Mouse (Mus musculus) ES-Bruce4 (cell line): ENCODE measurements around the gene Grasp. TPM values are rescaled to one million over a fixed set of nuclear protein-coding genes. Genes with fewer than 3 reads are reported as not detected.
A peak's percentile ranks its signal among the peaks of the same experiment; 100 is the strongest.

Experiments
- H3K27ac ChIP-seq: 2 replicates; pipeline ENCODE4 v1.5.1; 2012; ENCODE audit warnings: low read length, inconsistent platforms; ENCODE audit not compliant: insufficient read depth
- H3K27me3 ChIP-seq: 2 replicates; pipeline ENCODE4 v1.6.1; 2012; ENCODE audit warnings: mild to moderate bottlenecking, low read length, inconsistent platforms; ENCODE audit not compliant: control insufficient read depth, poor library complexity, insufficient read depth, severe bottlenecking
- H3K36me3 ChIP-seq: 2 replicates; pipeline ENCODE4 v1.6.1; 2012; ENCODE audit warnings: inconsistent platforms, mild to moderate bottlenecking, low read length, moderate library complexity; ENCODE audit not compliant: control insufficient read depth, poor library complexity, insufficient read depth, severe bottlenecking
- H3K4me1 ChIP-seq: one replicate; pipeline ENCODE4 v1.8.1; 2011; ENCODE audit warnings: low read length; ENCODE audit not compliant: control insufficient read depth, insufficient read depth
- H3K4me3 ChIP-seq: 2 replicates; pipeline ENCODE4 v1.5.1; 2011; ENCODE audit warnings: low read depth, mild to moderate bottlenecking, low read length
- H3K9ac ChIP-seq: 2 replicates; pipeline ENCODE4 v1.6.1; 2012; ENCODE audit warnings: low read depth, mild to moderate bottlenecking, inconsistent platforms; ENCODE audit not compliant: poor library complexity, severe bottlenecking
- H3K9me3 ChIP-seq: replicated peaks from 2 replicates; pipeline ENCODE4 v1.6.1; 2012; ENCODE audit warnings: mild to moderate bottlenecking, low read length, inconsistent platforms; ENCODE audit not compliant: control insufficient read depth, poor library complexity, insufficient read depth, severe bottlenecking
- CTCF ChIP-seq: IDR thresholded peaks from one replicate; pipeline ENCODE4 v1.8.1; 2011; ENCODE audit warnings: low read depth, low read length
- EP300 ChIP-seq: IDR thresholded peaks from 2 replicates; pipeline ENCODE4 v1.6.1; 2011; ENCODE audit warnings: low read depth, low read length; ENCODE audit not compliant: insufficient read depth
- POLR2A ChIP-seq: IDR thresholded peaks from one replicate; pipeline ENCODE4 v1.8.1; 2011; ENCODE audit warnings: low read length; ENCODE audit not compliant: insufficient read depth
- polyA plus RNA-seq: library from polyadenylated mRNA; stranded (reverse); fragments of >200 nt; gene quantifications from 2 replicates; pipeline ENCODE4 v1.2.4, GENCODE M21; 2011; ENCODE audit warnings: low read depth; ENCODE audit not compliant: missing spikeins, insufficient read depth, insufficient read length

The Grasp gene
- polyA plus RNA-seq, result 8.6 and 9.6 TPM in 2 replicates

GRCm38 (mm10) chr15:101224006-101224906, at the start of gene Grasp:
TSS of gene Grasp (plus strand) at chr15:101224188.
- Histone ChIP-seq H3K9me3 (no peaks in the 10 kb centered on the region), H3K9ac (peak within 1 kb of the TSS; percentile 93), H3K36me3 (peaks cover 4% of the 10 kb centered on the region), H3K27me3 (no peaks in the 10 kb centered on the region), H3K4me1 (peaks cover 7% of the 10 kb centered on the region), H3K4me3 (peak within 1 kb of the TSS; percentile 81), H3K27ac (no peak within 1 kb of the TSS)
- no peak for TF ChIP-seq EP300
- no peak for TF ChIP-seq CTCF
- peak; percentile 50 for TF ChIP-seq POLR2A

GRCm38 (mm10) chr15:101174294-101175130, 49.5 kb upstream of the Grasp start:
- Histone ChIP-seq H3K9ac (peak overlapping the region; percentile 95), H3K27ac (no peak overlapping the region), H3K27me3 (peaks cover 3% of the 10 kb centered on the region; the same call in 1 of the 2 replicates), H3K4me1 (peaks cover 6% of the 10 kb centered on the region), H3K4me3 (peak overlapping the region; percentile 72), H3K36me3 (no peaks in the 10 kb centered on the region), H3K9me3 (no peaks in the 10 kb centered on the region)
- TF ChIP-seq CTCF (no peak), EP300 (no peak), POLR2A (no peak)

DNA sequence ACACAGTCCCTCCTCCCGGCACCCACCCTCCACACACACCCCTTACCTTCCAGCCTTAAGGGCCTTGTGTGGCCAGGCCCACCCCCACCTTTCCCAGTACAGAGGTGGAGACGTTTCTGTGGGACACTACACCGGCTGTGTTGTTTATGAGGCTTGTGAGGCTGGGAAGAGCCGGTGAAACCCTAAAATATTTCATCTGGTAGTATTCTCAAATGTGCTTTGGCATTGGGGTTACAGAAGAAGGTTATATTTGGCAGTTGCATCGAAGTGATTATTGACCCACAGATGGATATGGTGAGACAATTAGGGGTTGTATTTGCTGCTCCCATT, 48.9 kb upstream of the Grasp start:
- Histone ChIP-seq H3K9me3 (no peaks in the 10 kb centered on the region), H3K36me3 (no peaks in the 10 kb centered on the region), H3K27ac (no peak overlapping the region), H3K4me1 (peaks cover 6% of the 10 kb centered on the region), H3K9ac (peak overlapping the region; percentile 95), H3K27me3 (peaks cover 3% of the 10 kb centered on the region; the same call in 1 of the 2 replicates), H3K4me3 (peak overlapping the region; percentile 72)
- TF ChIP-seq EP300, result no peak
- no peak for TF ChIP-seq POLR2A
- TF ChIP-seq CTCF, result no peak

- 0 out of 2 replicates have a peak overlapping the region, but pooled peaks have one; percentile 95 for H3K9ac ChIP-seq
- H3K27ac ChIP-seq, result no peak overlapping the region
- H3K36me3 ChIP-seq, result no peaks in the 10 kb centered on the region
- H3K27me3 ChIP-seq, result peaks cover 3% of the 10 kb centered on the region; the same call in 1 of the 2 replicates
- TF ChIP-seq CTCF (no peak), EP300 (no peak), POLR2A (no peak)
- H3K4me1 ChIP-seq, result peaks cover 8% of the 10 kb centered on the region
- H3K4me3 ChIP-seq, result peak overlapping the region; percentile 21
- H3K9me3 ChIP-seq, result no peaks in the 10 kb centered on the region
Measured at GRCm38 (mm10) chr15:101175613-101176283, 48.2 kb upstream of the Grasp start.

DNA sequence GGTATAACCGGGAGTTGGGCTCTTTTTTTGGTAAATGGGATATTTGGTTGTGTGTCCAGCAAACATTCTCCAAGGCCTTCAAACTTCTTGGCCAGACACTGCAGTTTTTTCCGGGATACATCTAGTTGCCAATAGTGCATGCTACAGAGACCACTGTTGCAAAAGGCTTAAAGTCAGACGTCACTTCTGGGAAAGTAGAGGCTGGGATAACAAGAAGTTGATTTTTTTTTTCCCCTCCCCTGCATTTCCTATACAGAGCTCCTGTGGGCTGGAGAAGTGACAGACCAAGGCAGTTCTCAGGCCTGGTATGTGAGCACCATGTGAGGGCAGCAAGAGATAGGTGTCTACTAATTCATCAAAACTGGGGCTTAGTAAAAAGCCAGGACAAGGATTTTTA, 47.7 kb upstream of the Grasp start:
- H3K36me3 ChIP-seq, result no peaks in the 10 kb centered on the region
- peaks cover 3% of the 10 kb centered on the region; the same call in 1 of the 2 replicates for H3K27me3 ChIP-seq
- TF ChIP-seq CTCF (no peak), POLR2A (no peak), EP300 (no peak)
- no peaks in the 10 kb centered on the region for H3K9me3 ChIP-seq
- no peak overlapping the region for H3K27ac ChIP-seq
- H3K4me1 ChIP-seq, result peaks cover 9% of the 10 kb centered on the region
- H3K9ac ChIP-seq, result no peak overlapping the region
- no peak overlapping the region for H3K4me3 ChIP-seq
